Mouse (Mus musculus) frontal cortex, adult (tissue): ENCODE measurements around the gene Bcl2a1d.
"Not testable (repeated sequence)": the region's sequence is repeated elsewhere in the genome, so short reads cannot be mapped to it uniquely, and the experiment has no call there.

Experiments
- ATAC-seq: cut with Nextera tagmentation; 2 replicates; pipeline ENCODE4 v1.9.2; 2017; ENCODE audit warnings: mild to moderate bottlenecking, moderate library complexity, mixed read lengths; ENCODE audit not compliant: low TSS enrichment

Bcl2a1d gene

GRCm38 (mm10) chr9:88731728-88732127 lies at the start of gene Bcl2a1d:
Gene Bcl2a1d, minus strand, starts transcription at chr9:88731914.
- not testable (repeated sequence) for ATAC-seq

- ATAC-seq, result not testable (repeated sequence)
These were observed 38.5 kb upstream of the Bcl2a1d start for GRCm38 (mm10) chr9:88770239-88770638.

- ATAC-seq, result not testable (repeated sequence)
These were observed 37.8 kb upstream of the Bcl2a1d start for GRCm38 (mm10) chr9:88769470-88769869.

GRCm38 (mm10) chr9:88746687-88747086 lies 15.0 kb upstream of the Bcl2a1d start:
- ATAC-seq, result peak; percentile 86; the same call in 1 of the 2 replicates

GRCm38 (mm10) chr9:88746046-88746445 lies 14.3 kb upstream of the Bcl2a1d start:
- not testable (repeated sequence) for ATAC-seq

- not testable (repeated sequence) for ATAC-seq
These were observed 3.6 kb upstream of the Bcl2a1d start for GRCm38 (mm10) chr9:88735289-88735688.

GRCm38 (mm10) chr9:88733182-88733581 lies 1.5 kb upstream of the Bcl2a1d start:
- not testable (repeated sequence) for ATAC-seq

GRCm38 (mm10) chr9:88732334-88732733 lies 620 bp upstream of the Bcl2a1d start:
- ATAC-seq, result not testable (repeated sequence)

GRCm38 (mm10) chr9:88728311-88728710 lies 3.4 kb downstream of the Bcl2a1d start:
- not testable (repeated sequence) for ATAC-seq

- not testable (repeated sequence) for ATAC-seq
These were observed 10.1 kb downstream of the Bcl2a1d start for GRCm38 (mm10) chr9:88721628-88722027.

GRCm38 (mm10) chr9:88719989-88720537 lies 11.7 kb downstream of the Bcl2a1d start, which contains the start of gene Mthfsl:
Gene Mthfsl, minus strand, starts transcription at chr9:88720296.
- ATAC-seq, result peak; percentile 66

- ATAC-seq, result peak; percentile 90
These were observed 12.4 kb downstream of the Bcl2a1d start for GRCm38 (mm10) chr9:88719073-88719921.

- not testable (repeated sequence) for ATAC-seq
These were observed 13.1 kb downstream of the Bcl2a1d start for GRCm38 (mm10) chr9:88718593-88718992.

- ATAC-seq, result not testable (repeated sequence)
These were observed 13.6 kb downstream of the Bcl2a1d start for GRCm38 (mm10) chr9:88718140-88718539.

- not testable (repeated sequence) for ATAC-seq
These were observed 17.2 kb downstream of the Bcl2a1d start for GRCm38 (mm10) chr9:88714515-88714914.

- ATAC-seq, result not testable (repeated sequence)
These were observed 19.5 kb downstream of the Bcl2a1d start for GRCm38 (mm10) chr9:88712164-88712749.

- not testable (repeated sequence) for ATAC-seq
These were observed 20.7 kb downstream of the Bcl2a1d start for GRCm38 (mm10) chr9:88710910-88711438.

GRCm38 (mm10) chr9:88710439-88710838 lies 21.3 kb downstream of the Bcl2a1d start:
- ATAC-seq, result not testable (repeated sequence)

- peak; percentile 62 for ATAC-seq
These were observed 21.9 kb downstream of the Bcl2a1d start for GRCm38 (mm10) chr9:88709794-88710193.

GRCm38 (mm10) chr9:88709304-88709703 lies 22.4 kb downstream of the Bcl2a1d start:
- no peak for ATAC-seq

GRCm38 (mm10) chr9:88706700-88707099 lies 25.0 kb downstream of the Bcl2a1d start:
- no peak for ATAC-seq

- not testable (repeated sequence) for ATAC-seq
These were observed 26.6 kb downstream of the Bcl2a1d start for GRCm38 (mm10) chr9:88705157-88705556.
